In genomic region chr11:96977606-96978400, GRCm38 (mm10) we compare ENCODE assay signal across 8 mouse cellular contexts. TPM values are rescaled to one million over a fixed set of nuclear protein-coding genes. Genes with fewer than 3 reads are reported as not detected.
DNase-seq lines count a peak whose midpoint lies in the region; ATAC-seq and TF ChIP-seq lines count a peak whose summit lies in the region.

No protein-coding gene starts in this region.

- H3K9ac ChIP-seq in heart, embryonic 11.5 days (ENCODE audit: low read depth, low read length): peak overlapping the region; percentile 97
- H3K9ac ChIP-seq in kidney, embryonic 16.5 days (replicated peaks; ENCODE audit: low read length): peak overlapping the region; percentile 99
- H3K9ac ChIP-seq in liver, adult 2 months (ENCODE audit: low read depth, low read length): peak overlapping the region; percentile 99

- H3K27ac ChIP-seq in heart, embryonic 11.5 days (ENCODE audit: low read depth, low read length): peak overlapping the region; percentile 94
- H3K27ac ChIP-seq in kidney, embryonic 16.5 days (ENCODE audit: low read length): peak overlapping the region; percentile 97
- H3K27ac ChIP-seq in liver, adult 2 months (replicated peaks; ENCODE audit: insufficient read depth, low read depth, low read length): peak overlapping the region; percentile 93

- peaks cover 31% of the 10 kb centered on the region for H3K36me3 ChIP-seq in erythroblast, embryonic 14.5 days (ENCODE audit: control insufficient read depth)
- no peaks in the 10 kb centered on the region for H3K36me3 ChIP-seq in heart, embryonic 11.5 days (ENCODE audit: control insufficient read depth, insufficient read depth, low read length)
- no peaks in the 10 kb centered on the region for H3K36me3 ChIP-seq in kidney, embryonic 16.5 days (ENCODE audit: insufficient read depth, low read length)
- H3K36me3 ChIP-seq in liver, adult 2 months (ENCODE audit: control insufficient read depth, insufficient read depth, low read length): no peaks in the 10 kb centered on the region
- H3K36me3 ChIP-seq in myocyte (ENCODE audit: control insufficient read depth, insufficient read depth): no peaks in the 10 kb centered on the region
- H3K36me3 ChIP-seq in splenic B cell, adult 2 months (ENCODE audit: control insufficient read depth, insufficient read depth, low read length, poor library complexity, severe bottlenecking): no peaks in the 10 kb centered on the region

- peaks cover 4% of the 10 kb centered on the region; the same call in 1 of the 2 replicates for H3K27me3 ChIP-seq in erythroblast, embryonic 14.5 days (ENCODE audit: control insufficient read depth)
- peaks cover 7% of the 10 kb centered on the region for H3K27me3 ChIP-seq in heart, embryonic 11.5 days (ENCODE audit: control insufficient read depth, insufficient read depth, low read length)
- H3K27me3 ChIP-seq in kidney, embryonic 16.5 days (ENCODE audit: insufficient read depth, low read length): no peaks in the 10 kb centered on the region
- H3K27me3 ChIP-seq in liver, adult 2 months (ENCODE audit: control insufficient read depth, insufficient read depth, low read length): no peaks in the 10 kb centered on the region
- H3K27me3 ChIP-seq in myocyte (ENCODE audit: control insufficient read depth, insufficient read depth, insufficient read length): no peaks in the 10 kb centered on the region
- no peaks in the 10 kb centered on the region for H3K27me3 ChIP-seq in splenic B cell, adult 2 months (ENCODE audit: control insufficient read depth, insufficient read depth, low read length, poor library complexity, severe bottlenecking)

- peaks cover 69% of the 10 kb centered on the region for H3K4me1 ChIP-seq in erythroblast, embryonic 14.5 days (ENCODE audit: control insufficient read depth)
- H3K4me1 ChIP-seq in heart, embryonic 11.5 days (ENCODE audit: control insufficient read depth, insufficient read depth, low read length): peaks cover 17% of the 10 kb centered on the region
- H3K4me1 ChIP-seq in kidney, embryonic 16.5 days (ENCODE audit: insufficient read depth, low read length): peaks cover 31% of the 10 kb centered on the region
- H3K4me1 ChIP-seq in liver, adult 2 months (ENCODE audit: control insufficient read depth, insufficient read depth, low read length): peaks cover 14% of the 10 kb centered on the region

- peak; percentile 35; the same call in 1 of the 2 replicates for TF ChIP-seq POLR2A in brain, embryonic 14.5 days (IDR thresholded peaks at IDR 0.05; ENCODE audit: borderline replicate concordance, extremely low read depth, insufficient read depth, insufficient read length, poor library complexity, severe bottlenecking)
- TF ChIP-seq POLR2A in liver, adult 2 months (IDR thresholded peaks at IDR 0.05; ENCODE audit: extremely low read depth, insufficient read depth, low read length): peak; percentile 66; the same call in 1 of the 2 replicates
- peak; percentile 94 for TF ChIP-seq POLR2A in myocyte (IDR thresholded peaks at IDR 0.05; ENCODE audit: insufficient read length, low read depth)

- no peak for TF ChIP-seq CTCF in brain, embryonic 14.5 days (IDR thresholded peaks at IDR 0.05; ENCODE audit: borderline replicate concordance, extremely low read depth, insufficient read depth, insufficient read length)
- no peak for TF ChIP-seq CTCF in liver, adult 2 months (IDR thresholded peaks at IDR 0.05; ENCODE audit: low read depth, low read length)

- H3K4me2 ChIP-seq in heart, embryonic 11.5 days: peak overlapping the region; percentile 89
- H3K4me2 ChIP-seq in kidney, embryonic 16.5 days (replicated peaks; ENCODE audit: low read depth, low read length): peak overlapping the region; percentile 91
- peak overlapping the region; percentile 80 for H3K4me2 ChIP-seq in myocyte (ENCODE audit: low read depth)

- H3ac ChIP-seq in myocyte (ENCODE audit: control insufficient read depth, insufficient read length): peak overlapping the region; percentile 91

- peak; percentile 96 for ATAC-seq in heart, embryonic 11.5 days (replicated peaks; ENCODE audit: insufficient number of reproducible peaks, low FRiP score, low TSS enrichment)
- ATAC-seq in kidney, embryonic 16.5 days (ENCODE audit: low FRiP score, low TSS enrichment): peak; percentile 98

- peaks cover 13% of the 10 kb centered on the region; the same call in 1 of the 2 replicates for H3K79me2 ChIP-seq in liver, adult 2 months (ENCODE audit: control insufficient read depth, insufficient read depth, low read length)
- H3K79me2 ChIP-seq in myocyte (ENCODE audit: control insufficient read depth, insufficient read depth): peaks cover 27% of the 10 kb centered on the region

- WGBS in heart, embryonic 11.5 days (ENCODE audit: insufficient replicate concordance): under 1% methylated on average over 45 of the region's 45 CpGs
- WGBS in kidney, embryonic 16.5 days: under 1% methylated on average over 45 of the region's 45 CpGs
- WGBS in liver, adult 2 months: under 1% methylated on average over 45 of the region's 45 CpGs

- peak overlapping the region; percentile 88 for H3K4me3 ChIP-seq in erythroblast, embryonic 14.5 days (replicated peaks)
- H3K4me3 ChIP-seq in heart, embryonic 11.5 days (ENCODE audit: low read depth, low read length): peak overlapping the region; percentile 89
- H3K4me3 ChIP-seq in kidney, embryonic 16.5 days (ENCODE audit: low read length): peak overlapping the region; percentile 92
- peak overlapping the region; percentile 99 for H3K4me3 ChIP-seq in liver, adult 2 months (ENCODE audit: insufficient read depth, low read depth, low read length)
- H3K4me3 ChIP-seq in myocyte: peak overlapping the region; percentile 44

- no peaks in the 10 kb centered on the region for H3K9me3 ChIP-seq in erythroblast, embryonic 14.5 days (ENCODE audit: control insufficient read depth, low read length)
- H3K9me3 ChIP-seq in heart, embryonic 11.5 days (replicated peaks; ENCODE audit: control insufficient read depth, low read length): no peaks in the 10 kb centered on the region
- H3K9me3 ChIP-seq in kidney, embryonic 16.5 days (ENCODE audit: low read length): no peaks in the 10 kb centered on the region

- DNase-seq in CD4-positive helper T cell, adult 2 months (ENCODE audit: low read depth, low spot score): peak; percentile 100
- peak; percentile 100 for DNase-seq in brain, embryonic 14.5 days (ENCODE audit: low read depth)
- peak; percentile 100 for DNase-seq in liver, adult 2 months (ENCODE audit: extremely low read depth, low read depth, low spot score)
- peak; percentile 100 for DNase-seq in splenic B cell, adult 2 months (ENCODE audit: low read depth, low spot score)

TF ChIP-seq in myocyte, 11 proteins besides CTCF, POLR2A, EP300 and RAD21 (continues in another document):
- TF ChIP-seq REST (IDR thresholded peaks at IDR 0.05; ENCODE audit: insufficient read depth, insufficient read length): no peak
- TF ChIP-seq TCF12 (IDR thresholded peaks at IDR 0.05; ENCODE audit: insufficient read depth, poor library complexity, severe bottlenecking): no peak
- TF ChIP-seq TCF3 (IDR thresholded peaks at IDR 0.05; ENCODE audit: insufficient read length, low read depth): peak; percentile 12
- no peak for TF ChIP-seq USF1 (IDR thresholded peaks at IDR 0.05; ENCODE audit: low read depth)
- TF ChIP-seq CEBPB (IDR thresholded peaks at IDR 0.05; ENCODE audit: insufficient read depth, poor library complexity, severe bottlenecking): no peak
- TF ChIP-seq POLR2AphosphoS2 (IDR thresholded peaks at IDR 0.05; ENCODE audit: insufficient read length, low read depth): peak; percentile 85

RNA-seq across cellular contexts. Expression of gene Sp2, which starts 5.0 kb away (rescaled TPM):
- polyA plus RNA-seq in brain, embryonic 14.5 days (2012; rRNA removed): 12.3 and 17.8 TPM in 2 replicates
- 16.7 and 23.0 TPM in 2 replicates for polyA plus RNA-seq in erythroblast, embryonic 14.5 days (2012)
- polyA plus RNA-seq in heart, embryonic 11.5 days (2014; fragmentation: Nextera tagmentation; extraction: Ambion mirVana): 17.3 and 17.9 TPM in 2 replicates
- polyA plus RNA-seq in kidney, embryonic 16.5 days (2015; fragmentation: Nextera tagmentation; extraction: Ambion mirVana): 21.2 and 25.1 TPM in 2 replicates
- 0.28 and 0.54 TPM in 2 replicates for total RNA-seq in liver, adult 2 months (2014; rRNA removed)
- polyA plus RNA-seq in liver, adult 2 months (2012; rRNA removed): 3.4 and 3.8 TPM in 2 replicates
- 11.5 TPM for polyA plus RNA-seq in myocyte (2012; fragmentation: generic; extraction: Trizol)

RNA-seq across cellular contexts. Expression of gene Pnpo, which starts 34.0 kb away (rescaled TPM):
- polyA plus RNA-seq in brain, embryonic 14.5 days (2012; rRNA removed): 11.8 and 14.4 TPM in 2 replicates
- 42.1 and 83.7 TPM in 2 replicates for polyA plus RNA-seq in erythroblast, embryonic 14.5 days (2012)
- 63.9 and 68.0 TPM in 2 replicates for polyA plus RNA-seq in heart, embryonic 11.5 days (2014; fragmentation: Nextera tagmentation; extraction: Ambion mirVana)
- 38.0 TPM in 2 replicates for polyA plus RNA-seq in kidney, embryonic 16.5 days (2015; fragmentation: Nextera tagmentation; extraction: Ambion mirVana)
- 113 and 126 TPM in 2 replicates for total RNA-seq in liver, adult 2 months (2014; rRNA removed)
- polyA plus RNA-seq in liver, adult 2 months (2012; rRNA removed): 170 and 175 TPM in 2 replicates
- 7.5 TPM for polyA plus RNA-seq in myocyte (2012; fragmentation: generic; extraction: Trizol)

RNA-seq across cellular contexts. Expression of gene Sp6, which starts 35.4 kb away (rescaled TPM):
- 0.64 and 1.0 TPM in 2 replicates for polyA plus RNA-seq in brain, embryonic 14.5 days (2012; rRNA removed)
- polyA plus RNA-seq in erythroblast, embryonic 14.5 days (2012): not detected in 2 replicates
- 0.07 and 0.11 TPM in 2 replicates for polyA plus RNA-seq in heart, embryonic 11.5 days (2014; fragmentation: Nextera tagmentation; extraction: Ambion mirVana)
- 1.6 and 2.0 TPM in 2 replicates for polyA plus RNA-seq in kidney, embryonic 16.5 days (2015; fragmentation: Nextera tagmentation; extraction: Ambion mirVana)
- under 0.01 and 0.09 TPM in 2 replicates for total RNA-seq in liver, adult 2 months (2014; rRNA removed)
- 0.04 and 0.05 TPM in 2 replicates for polyA plus RNA-seq in liver, adult 2 months (2012; rRNA removed)
- polyA plus RNA-seq in myocyte (2012; fragmentation: generic; extraction: Trizol): 6.0 TPM

RNA-seq across cellular contexts. Expression of gene Prr15l, which starts 49.9 kb away (rescaled TPM):
- polyA plus RNA-seq in brain, embryonic 14.5 days (2012; rRNA removed): 0.09 and 0.16 TPM in 2 replicates
- 0.95 and 3.0 TPM in 2 replicates for polyA plus RNA-seq in erythroblast, embryonic 14.5 days (2012)
- 0.23 and 0.50 TPM in 2 replicates for polyA plus RNA-seq in heart, embryonic 11.5 days (2014; fragmentation: Nextera tagmentation; extraction: Ambion mirVana)
- polyA plus RNA-seq in kidney, embryonic 16.5 days (2015; fragmentation: Nextera tagmentation; extraction: Ambion mirVana): 52.5 and 55.8 TPM in 2 replicates
- total RNA-seq in liver, adult 2 months (2014; rRNA removed): 0.34 and 0.46 TPM in 2 replicates
- polyA plus RNA-seq in liver, adult 2 months (2012; rRNA removed): 0.60 and 0.64 TPM in 2 replicates
- polyA plus RNA-seq in myocyte (2012; fragmentation: generic; extraction: Trizol): 0.07 TPM

RNA-seq across cellular contexts. Expression of gene Scrn2, which starts 51.9 kb away (rescaled TPM):
- polyA plus RNA-seq in brain, embryonic 14.5 days (2012; rRNA removed): 11.8 and 16.9 TPM in 2 replicates
- 0.27 and 0.41 TPM in 2 replicates for polyA plus RNA-seq in erythroblast, embryonic 14.5 days (2012)
- 13.9 and 16.6 TPM in 2 replicates for polyA plus RNA-seq in heart, embryonic 11.5 days (2014; fragmentation: Nextera tagmentation; extraction: Ambion mirVana)
- polyA plus RNA-seq in kidney, embryonic 16.5 days (2015; fragmentation: Nextera tagmentation; extraction: Ambion mirVana): 45.7 and 50.9 TPM in 2 replicates
- total RNA-seq in liver, adult 2 months (2014; rRNA removed): 39.5 and 41.9 TPM in 2 replicates
- 56.6 and 58.3 TPM in 2 replicates for polyA plus RNA-seq in liver, adult 2 months (2012; rRNA removed)
- 22.4 TPM for polyA plus RNA-seq in myocyte (2012; fragmentation: generic; extraction: Trizol)

Comparison
In these comparisons a context has a peak if more than half of its experiments do, and no peak if none do; other contexts are left out.
1. Peak in every context shown above with its lines: DNase-seq, ATAC-seq, H3K4me3 ChIP-seq and H3K27ac ChIP-seq.
2. POLR2A ChIP-seq: peak in every context shown above with its lines; median percentile 94 in myocyte; 66 in liver, adult 2 months; 35 in brain, embryonic 14.5 days.
3. H3K4me3 ChIP-seq: peak in every context shown above with its lines; median percentile 99 in liver, adult 2 months; 92 in kidney, embryonic 16.5 days; 89 in heart, embryonic 11.5 days; 88 in erythroblast, embryonic 14.5 days; 44 in myocyte.